28 mouse cellular contexts compared by ENCODE assay signal in genomic region chr2:124499670-124500069, GRCm38 (mm10).
"Had no signal": no experiment of that assay in that cellular context is flagged by ENCODE, and none has a peak within 500 bp of the region (broad histone marks: within the 10 kb centered on the region; RNA-seq: fewer than 3 reads in every experiment).

No protein-coding gene starts in this region.

- DNase-seq: cerebellum, adult 8-10 months; cerebellum, adult 9-10 months; cerebellum, adult 9-11 months; cerebellum, postnatal 10 days; cerebellum, postnatal 14 days; cerebellum, postnatal 25 days; cerebellum, postnatal 36 days; embryo, embryonic 11 days; forebrain, postnatal 0 days; gastrocnemius, adult 2 months; gastrocnemius, postnatal 10 days; gastrocnemius, postnatal 14 days; gastrocnemius, postnatal 25 days; gastrocnemius, postnatal 36 days; heart, adult 11 months; heart, adult 18-20 months; heart, adult 2 months had no signal

- ATAC-seq: forebrain, embryonic 13.5 days; forebrain, embryonic 14.5 days; forebrain, embryonic 15.5 days; forebrain, embryonic 16.5 days; forebrain, postnatal 0 days had no signal

- H3K9me3 ChIP-seq: embryonic facial prominence, embryonic 10.5 days; embryonic facial prominence, embryonic 12.5 days; embryonic facial prominence, embryonic 13.5 days; embryonic facial prominence, embryonic 15.5 days; forebrain, embryonic 10.5 days; forebrain, embryonic 12.5 days; forebrain, embryonic 13.5 days; forebrain, embryonic 15.5 days had no signal

- H3K4me3 ChIP-seq: embryonic facial prominence, embryonic 10.5 days; embryonic facial prominence, embryonic 12.5 days; embryonic facial prominence, embryonic 13.5 days; embryonic facial prominence, embryonic 15.5 days; erythroblast, embryonic 14.5 days; forebrain, embryonic 10.5 days; forebrain, embryonic 12.5 days; forebrain, embryonic 13.5 days; forebrain, embryonic 15.5 days; gastrocnemius, adult 2 months; heart, adult 2 months had no signal

- H3K27me3 ChIP-seq: embryonic facial prominence, embryonic 12.5 days; embryonic facial prominence, embryonic 13.5 days; embryonic facial prominence, embryonic 15.5 days; forebrain, embryonic 13.5 days; forebrain, embryonic 15.5 days had no signal

- H3K36me3 ChIP-seq: embryonic facial prominence, embryonic 10.5 days; embryonic facial prominence, embryonic 12.5 days; embryonic facial prominence, embryonic 13.5 days; embryonic facial prominence, embryonic 15.5 days; forebrain, embryonic 10.5 days; forebrain, embryonic 12.5 days; forebrain, embryonic 15.5 days had no signal

- H3K4me1 ChIP-seq: embryonic facial prominence, embryonic 10.5 days; embryonic facial prominence, embryonic 12.5 days; embryonic facial prominence, embryonic 13.5 days; forebrain, embryonic 10.5 days; forebrain, embryonic 12.5 days; forebrain, embryonic 13.5 days had no signal

- H3K27ac ChIP-seq: embryonic facial prominence, embryonic 10.5 days; embryonic facial prominence, embryonic 12.5 days; embryonic facial prominence, embryonic 13.5 days; embryonic facial prominence, embryonic 15.5 days; forebrain, embryonic 10.5 days; forebrain, embryonic 12.5 days; forebrain, embryonic 13.5 days; forebrain, embryonic 15.5 days; gastrocnemius, adult 2 months; heart, adult 2 months had no signal

- H3K4me2 ChIP-seq: embryonic facial prominence, embryonic 12.5 days; embryonic facial prominence, embryonic 13.5 days; embryonic facial prominence, embryonic 15.5 days; forebrain, embryonic 12.5 days; forebrain, embryonic 13.5 days; forebrain, embryonic 15.5 days had no signal

- H3K9ac ChIP-seq: embryonic facial prominence, embryonic 12.5 days; embryonic facial prominence, embryonic 13.5 days; embryonic facial prominence, embryonic 15.5 days; forebrain, embryonic 12.5 days; forebrain, embryonic 13.5 days; forebrain, embryonic 15.5 days; forebrain, postnatal 0 days had no signal
